Mouse (Mus musculus) spleen, adult 2 months (tissue): ENCODE results near the gene Ric1.

ENCODE experiments used
- CTCF ChIP-seq: fragments of 200-500 bp; IDR thresholded peaks from 2 replicates; pipeline ENCODE4 v1.5.1; 2011; ENCODE audit warnings: mild to moderate bottlenecking, inconsistent platforms; ENCODE audit not compliant: insufficient read depth, insufficient read length, insufficient replicate concordance; ENCODE audit errors: extremely low read depth
- POLR2A ChIP-seq: fragments of 200-500 bp; IDR thresholded peaks from 2 replicates; pipeline ENCODE4 v1.6.1; 2011; ENCODE audit warnings: low read depth, low read length, inconsistent platforms

- TF ChIP-seq CTCF, result no peak
- no peak for TF ChIP-seq POLR2A
These were observed 21.9 kb downstream of the Ric1 start for GRCm38 (mm10) chr19:29544026-29544425.
